Mouse (Mus musculus) CH12.LX (cell line): ENCODE measurements around the gene Hnrnpu.

ENCODE experiments used
- CHD2 ChIP-seq: IDR thresholded peaks from 2 replicates; pipeline ENCODE4 v1.6.1; 2011; ENCODE audit warnings: low read length, improper control_type of control experiment
- CTCF ChIP-seq, 2 experiments: IDR thresholded peaks in 1 of 2; conservative IDR thresholded peaks in 1 of 2; 2 replicates each; pipeline ENCODE4 v1.5.1; 2011 to 2012; ENCODE audit warnings: low read depth in 2 of 2, low read length in 2 of 2, improper control_type of control experiment in 1 of 2, inconsistent platforms in 1 of 2, mild to moderate bottlenecking in 1 of 2, moderate library complexity in 1 of 2
- ELF1 ChIP-seq: IDR thresholded peaks from 2 replicates; pipeline ENCODE4 v1.6.1; 2014; ENCODE audit warnings: low read depth, mild to moderate bottlenecking, inconsistent platforms, low read length, improper control_type of control experiment
- EP300 ChIP-seq: IDR thresholded peaks from 2 replicates; pipeline ENCODE4 v1.6.1; 2011; ENCODE audit warnings: low read length, improper control_type of control experiment
- HCFC1 ChIP-seq: IDR thresholded peaks from 2 replicates; pipeline ENCODE4 v1.6.1; 2012; ENCODE audit warnings: low read depth, mild to moderate bottlenecking, inconsistent platforms, low read length, improper control_type of control experiment
- MAFK ChIP-seq: IDR thresholded peaks from 2 replicates; pipeline ENCODE4 v1.6.1; 2011; ENCODE audit warnings: low read length, improper control_type of control experiment; ENCODE audit not compliant: insufficient replicate concordance
- MAX ChIP-seq: IDR thresholded peaks from 2 replicates; pipeline ENCODE4 v1.6.1; 2011; ENCODE audit warnings: low read length, improper control_type of control experiment
- MXI1 ChIP-seq: IDR thresholded peaks from 2 replicates; pipeline ENCODE4 v1.6.1; 2011; ENCODE audit warnings: mild to moderate bottlenecking, low read depth, low read length, improper control_type of control experiment
- POLR2A ChIP-seq: IDR thresholded peaks from 2 replicates; pipeline ENCODE4 v1.6.1; 2011; ENCODE audit warnings: low read depth, mild to moderate bottlenecking, improper control_type of control experiment, low read length
- SMC3 ChIP-seq: IDR thresholded peaks from 2 replicates; pipeline ENCODE4 v1.6.1; 2011; ENCODE audit warnings: low read depth, low read length, improper control_type of control experiment
- TCF12 ChIP-seq: IDR thresholded peaks from 2 replicates; pipeline ENCODE4 v1.6.1; 2014; ENCODE audit warnings: low read depth, mild to moderate bottlenecking, inconsistent platforms, low read length, improper control_type of control experiment
- USF2 ChIP-seq: conservative IDR thresholded peaks from 2 replicates; pipeline ENCODE4 v1.6.1; 2011; ENCODE audit warnings: low read depth, low read length, improper control_type of control experiment
- ZKSCAN1 ChIP-seq: IDR thresholded peaks from 2 replicates; pipeline ENCODE4 v1.6.1; 2012; ENCODE audit warnings: low read depth, inconsistent platforms, low read length, improper control_type of control experiment, borderline replicate concordance
- ZMIZ1 ChIP-seq: IDR thresholded peaks from 2 replicates; pipeline ENCODE4 v1.6.1; 2012; ENCODE audit warnings: low read depth, mild to moderate bottlenecking, inconsistent platforms, low read length, improper control_type of control experiment

DNA sequence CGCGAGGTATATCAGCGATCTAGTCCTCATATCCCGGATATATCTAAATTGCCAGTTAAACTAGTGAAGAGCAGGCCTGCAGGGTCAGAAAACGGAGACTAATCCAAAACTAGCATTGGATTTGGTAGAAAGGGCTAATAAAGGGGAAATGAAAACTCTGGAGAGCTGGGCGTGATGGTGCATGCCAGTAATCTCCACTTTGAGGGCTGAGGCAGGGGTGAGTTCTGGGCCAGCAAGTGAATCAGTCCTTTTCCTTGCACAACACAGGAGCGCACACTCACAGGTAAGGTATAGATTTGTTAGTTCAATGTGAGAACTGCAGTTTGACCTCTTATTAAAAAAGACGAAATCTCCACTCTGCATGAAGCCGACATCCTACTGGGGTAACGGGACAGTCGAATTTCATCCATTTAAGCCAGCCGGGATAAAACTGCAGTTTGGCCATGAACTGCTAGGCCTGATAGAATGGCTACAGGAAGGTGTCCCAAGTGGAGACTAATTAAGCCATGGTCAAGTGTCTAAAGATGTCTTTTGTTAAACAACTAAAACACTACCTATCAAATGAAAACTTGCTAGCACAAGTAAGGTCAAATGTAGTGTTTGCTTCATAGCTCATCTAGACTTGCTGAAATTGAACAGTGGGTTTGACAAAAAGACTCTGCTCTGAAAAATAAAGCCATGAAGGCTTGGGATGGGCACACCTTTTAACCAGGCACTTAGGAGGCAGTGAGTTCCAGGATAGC lies 18.1 kb downstream of the Hnrnpu start:
- no peak for TF ChIP-seq CTCF (conservative IDR thresholded peaks at IDR 0.05 in 1 of 2, IDR thresholded peaks at IDR 0.05 in 1 of 2; ENCODE audit: low read depth in 2 of 2, low read length in 2 of 2)
- TF ChIP-seq ELF1: no peak
- no peak for TF ChIP-seq SMC3
- no peak for TF ChIP-seq MXI1
- TF ChIP-seq USF2: no peak
- no peak for TF ChIP-seq POLR2A
- TF ChIP-seq CHD2: no peak
- TF ChIP-seq MAFK: no peak
- no peak for TF ChIP-seq HCFC1
- no peak for TF ChIP-seq EP300
- TF ChIP-seq ZMIZ1: no peak
- no peak for TF ChIP-seq TCF12
- TF ChIP-seq MAX: no peak
- no peak for TF ChIP-seq ZKSCAN1
